Mouse (Mus musculus) thymus, postnatal 36 days (tissue): Measurements from ENCODE around the gene Dcaf7.
"Not testable (repeated sequence)": the region's sequence is repeated elsewhere in the genome, so short reads cannot be mapped to it uniquely, and the experiment has no call there.

Experiments
- DNase-seq, 2 experiments: peaks; one replicate each; pipeline ENCODE4 v3.0.0; 2022; ENCODE audit warnings: mixed read lengths in 2 of 2

Dcaf7 gene

GRCm38 (mm10) chr11:106036548-106037417, at the start of gene Dcaf7:
Dcaf7 (plus strand) TSS chr11:106036872.
- peak; percentile 97 to 100 for DNase-seq

- no peak for DNase-seq
Observed at GRCm38 (mm10) chr11:105987446-105987845, 49.2 kb upstream of the Dcaf7 start.

- no peak for DNase-seq
Observed at GRCm38 (mm10) chr11:105989446-105989845, 47.2 kb upstream of the Dcaf7 start.

GRCm38 (mm10) chr11:105990231-105990630, 46.4 kb upstream of the Dcaf7 start:
- no peak for DNase-seq

- DNase-seq, result no peak
Observed at GRCm38 (mm10) chr11:105994375-105994774, 42.3 kb upstream of the Dcaf7 start, which contains the start of gene Ace3. Ace3 (plus strand) TSS chr11:105994675.

GRCm38 (mm10) chr11:106000062-106000461, 36.6 kb upstream of the Dcaf7 start:
- no peak for DNase-seq

DNA sequence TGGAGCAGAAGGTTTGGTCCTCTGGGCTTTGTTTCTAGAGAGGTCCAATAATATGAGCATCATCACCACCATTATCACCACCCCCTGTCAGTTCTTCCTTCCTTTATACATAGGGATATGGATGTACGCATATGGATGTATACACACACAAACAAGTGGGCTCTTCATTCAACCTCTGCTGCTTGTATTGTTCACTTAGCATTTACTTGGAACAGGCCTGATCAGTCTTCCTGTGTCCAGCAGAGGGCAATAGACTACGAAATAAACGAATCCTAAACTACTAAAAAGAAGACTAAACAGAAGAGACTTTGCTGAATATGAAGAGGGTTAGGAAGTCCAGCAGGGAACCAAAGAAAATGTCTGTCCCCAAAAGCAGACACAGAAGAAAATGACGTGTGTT, 35.0 kb upstream of the Dcaf7 start:
- DNase-seq, result no peak

DNA sequence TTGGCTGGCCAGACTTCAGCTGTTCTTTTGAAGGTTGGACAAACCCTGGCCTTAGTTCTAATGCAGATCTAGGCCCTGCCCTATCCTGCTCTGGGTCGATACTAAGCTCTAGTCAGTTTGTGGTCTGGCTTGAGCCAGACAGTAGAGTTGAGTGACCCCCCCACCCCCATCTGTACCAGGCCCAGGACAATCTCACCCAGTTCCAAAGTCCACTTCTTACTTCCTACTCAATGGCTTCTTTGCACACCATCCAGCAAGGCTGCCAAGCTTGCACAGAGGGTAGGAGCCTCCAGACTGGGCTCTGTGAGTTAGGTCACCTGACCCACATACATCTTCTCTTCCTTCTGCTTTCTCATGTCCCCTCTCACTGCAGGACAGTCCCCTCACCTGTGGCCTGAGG, 32.1 kb upstream of the Dcaf7 start:
- DNase-seq, result no peak

- no peak for DNase-seq
Observed at GRCm38 (mm10) chr11:106005970-106006369, 30.7 kb upstream of the Dcaf7 start.

DNA sequence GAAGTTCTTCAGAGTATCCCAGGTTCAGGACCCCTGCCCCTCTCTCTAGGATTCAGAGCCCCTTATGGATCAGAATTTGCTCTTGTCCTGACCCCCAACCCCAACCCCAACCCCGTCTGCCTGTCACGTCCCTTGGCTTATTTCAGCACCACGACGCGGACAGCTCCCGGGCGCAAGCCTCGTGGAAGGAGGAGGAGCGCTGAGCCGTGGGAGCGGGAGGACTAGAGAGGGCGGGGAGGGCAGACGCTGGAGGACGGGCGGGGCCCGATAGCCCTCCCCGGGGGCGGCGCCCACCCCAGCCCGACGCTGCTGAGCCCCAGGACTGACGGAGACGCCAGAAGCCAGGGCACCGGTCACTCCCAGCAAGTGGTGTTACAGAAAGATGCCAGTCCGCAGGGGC, 28.9 kb upstream of the Dcaf7 start, which contains the start of gene Kcnh6:
Gene Kcnh6, plus strand, starts transcription at position 304 of the 400 bp plus-strand sequence.
- peak; percentile 72 to 73 for DNase-seq

- no peak for DNase-seq
Observed at GRCm38 (mm10) chr11:106012711-106013110, 24.0 kb upstream of the Dcaf7 start.

DNA sequence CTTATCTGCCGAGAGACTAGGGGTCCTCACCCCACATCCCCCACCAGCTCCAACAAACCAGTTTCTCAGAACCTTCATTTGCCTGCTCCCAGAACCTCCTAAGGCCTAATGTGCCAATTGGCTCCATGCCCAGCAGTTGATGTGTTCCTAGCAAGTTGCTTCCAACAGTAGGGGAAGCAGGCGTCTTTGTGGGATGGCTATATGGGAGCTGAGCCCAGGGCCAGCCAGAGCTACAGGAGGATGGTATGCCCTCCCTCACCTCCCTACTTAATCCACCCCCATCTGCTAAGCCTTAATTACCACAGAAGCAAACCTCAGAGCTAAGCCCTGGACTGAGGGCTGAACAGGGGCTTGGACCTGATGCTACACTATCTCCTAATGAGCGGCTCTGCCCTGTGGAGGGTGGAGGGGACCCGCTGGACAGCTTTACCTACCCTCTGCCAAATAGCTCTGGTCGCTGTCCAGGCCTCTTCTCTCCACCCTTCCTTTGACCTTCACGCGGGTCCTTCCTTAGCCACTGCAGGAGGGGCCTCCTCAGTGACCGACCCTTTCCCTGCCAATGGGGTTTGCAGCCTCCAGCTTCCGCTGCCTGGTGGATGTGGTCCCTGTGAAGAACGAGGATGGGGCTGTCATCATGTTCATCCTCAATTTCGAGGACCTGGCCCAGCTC, 23.0 kb upstream of the Dcaf7 start:
- DNase-seq, result no peak

GRCm38 (mm10) chr11:106016440-106016839, 20.2 kb upstream of the Dcaf7 start:
- DNase-seq, result no peak

DNA sequence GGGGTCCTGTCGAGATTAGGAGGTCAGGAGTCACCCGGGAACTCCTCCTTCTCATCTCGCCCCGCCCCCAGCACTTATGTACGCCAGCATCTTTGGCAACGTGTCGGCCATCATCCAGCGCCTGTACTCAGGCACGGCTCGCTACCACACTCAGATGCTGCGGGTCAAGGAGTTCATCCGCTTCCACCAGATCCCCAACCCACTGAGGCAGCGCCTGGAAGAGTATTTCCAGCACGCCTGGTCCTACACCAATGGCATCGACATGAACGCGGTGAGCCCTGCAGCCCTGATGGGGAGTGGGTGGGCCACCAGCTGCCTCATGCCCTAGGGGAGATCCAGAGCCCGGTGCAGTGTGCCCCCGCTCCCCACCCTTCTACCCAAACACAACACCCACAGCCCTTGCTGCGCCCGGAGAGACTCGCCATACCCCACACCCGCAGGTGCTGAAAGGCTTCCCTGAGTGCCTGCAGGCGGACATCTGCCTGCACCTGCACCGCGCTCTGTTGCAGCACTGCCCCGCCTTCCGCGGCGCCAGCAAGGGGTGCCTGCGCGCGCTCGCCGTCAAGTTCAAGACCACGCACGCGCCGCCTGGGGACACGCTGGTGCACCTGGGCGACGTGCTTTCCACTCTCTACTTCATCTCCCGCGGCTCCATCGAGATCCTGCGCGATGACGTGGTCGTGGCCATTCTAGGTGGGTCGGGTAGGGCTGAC, 16.5 kb upstream of the Dcaf7 start:
- peak; percentile 63 to 80 for DNase-seq

DNA sequence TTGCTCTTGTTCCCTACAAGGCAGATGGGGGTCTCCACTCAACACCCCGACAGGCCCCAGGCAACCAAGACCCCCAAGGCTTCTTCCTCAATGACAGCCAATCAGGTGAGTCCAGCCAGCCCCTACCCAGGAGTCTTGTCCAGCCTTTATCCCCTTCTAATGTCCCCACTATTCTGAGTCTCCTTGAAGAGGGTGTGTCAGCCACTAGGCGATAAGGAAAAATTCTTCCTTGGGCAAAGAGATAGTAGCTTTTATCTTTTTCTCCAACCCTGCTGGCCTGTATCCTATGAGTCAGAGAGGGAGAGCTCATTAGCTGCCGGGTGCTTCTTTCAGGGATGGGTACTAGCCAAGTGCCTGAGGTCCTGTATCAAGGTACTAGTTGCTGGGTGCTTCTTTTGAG, 10.9 kb upstream of the Dcaf7 start:
- no peak for DNase-seq

GRCm38 (mm10) chr11:106026465-106027151, 10.1 kb upstream of the Dcaf7 start:
- peak; percentile 76 to 78 for DNase-seq

DNA sequence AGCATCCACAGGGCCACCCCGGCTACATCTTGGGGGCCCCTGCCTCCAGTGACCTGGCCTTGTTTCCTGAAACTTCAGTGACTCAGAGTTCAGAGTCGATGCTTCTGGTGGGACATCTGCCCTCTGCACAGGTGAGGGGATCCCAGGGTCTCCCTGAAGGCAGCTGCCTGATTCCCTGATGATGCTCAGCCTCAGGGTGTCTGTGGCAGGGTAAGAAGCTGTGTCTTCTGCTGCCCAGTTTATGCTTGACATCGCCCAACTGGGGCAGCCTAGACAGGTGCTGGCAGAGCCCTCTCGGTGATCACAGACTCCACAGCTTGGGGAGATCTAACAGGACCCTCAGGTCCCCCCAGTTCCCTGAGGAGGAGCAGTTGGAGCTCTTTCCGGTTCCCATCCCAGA, 9.1 kb upstream of the Dcaf7 start:
- DNase-seq, result peak in 1 of 2 experiments; percentile 20

DNA sequence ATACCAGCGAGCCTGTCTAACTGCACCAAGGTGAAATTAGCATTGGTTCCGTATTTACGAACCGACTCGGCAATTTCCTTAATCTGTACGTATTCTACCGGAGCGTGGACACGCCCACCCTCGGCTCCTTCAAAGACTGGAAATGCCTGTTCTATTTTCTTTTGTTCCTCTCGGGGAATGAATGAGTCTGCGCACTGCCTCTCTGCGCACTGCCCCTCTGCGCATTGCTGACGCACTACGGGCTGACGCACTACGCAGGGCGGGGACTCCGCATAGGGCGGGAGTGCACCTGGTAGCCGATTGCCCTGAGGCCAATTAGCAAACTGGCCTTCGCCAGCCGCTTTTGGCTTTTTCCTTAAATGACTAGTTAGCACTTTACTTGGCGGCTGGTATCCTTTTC, 4.6 kb upstream of the Dcaf7 start:
- not testable (repeated sequence) for DNase-seq

GRCm38 (mm10) chr11:106033491-106033919, 3.2 kb upstream of the Dcaf7 start:
- peak; percentile 42 to 68 for DNase-seq

DNA sequence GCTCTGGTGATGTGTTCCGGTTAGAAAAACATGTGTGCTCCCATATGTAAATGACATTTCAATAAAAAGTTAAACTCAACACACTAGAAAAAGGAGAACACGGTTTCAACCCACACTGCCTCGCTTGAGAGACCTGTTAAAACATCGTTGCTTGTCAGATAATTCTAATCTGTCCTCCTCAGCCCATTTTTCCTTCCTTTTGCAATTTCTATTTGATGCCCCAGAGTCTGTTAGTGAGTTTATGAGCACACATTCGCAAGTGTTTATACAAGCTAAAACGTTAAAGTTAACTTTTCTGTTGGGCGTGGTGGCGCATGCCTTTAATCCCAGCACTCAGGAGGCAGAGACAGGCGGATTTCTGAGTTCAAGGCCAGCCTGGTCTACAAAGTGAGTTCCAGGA, 1.7 kb upstream of the Dcaf7 start:
- DNase-seq, result no peak

- DNase-seq, result peak in 1 of 2 experiments; percentile 54
Observed at GRCm38 (mm10) chr11:106037418-106037751, 713 bp downstream of the Dcaf7 start.

DNA sequence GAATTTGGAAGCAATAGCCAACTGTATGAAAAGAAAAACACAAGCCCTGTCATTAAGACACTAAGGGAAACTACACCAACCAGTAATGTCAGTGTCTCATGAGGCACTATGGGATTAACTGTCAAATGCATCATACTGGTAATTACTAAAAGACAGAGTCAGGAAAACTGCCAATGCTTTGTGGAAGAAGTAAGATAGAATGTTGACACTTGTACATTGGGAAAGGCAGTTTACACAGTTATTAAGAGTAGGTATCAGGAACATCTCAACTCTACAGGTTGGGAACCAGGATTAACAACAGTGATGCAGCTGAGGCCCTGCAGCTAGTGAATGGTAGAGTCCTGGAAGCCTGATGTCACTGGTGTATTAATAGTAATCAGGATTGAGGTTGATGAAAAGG, 7.7 kb downstream of the Dcaf7 start:
- DNase-seq, result no peak

DNA sequence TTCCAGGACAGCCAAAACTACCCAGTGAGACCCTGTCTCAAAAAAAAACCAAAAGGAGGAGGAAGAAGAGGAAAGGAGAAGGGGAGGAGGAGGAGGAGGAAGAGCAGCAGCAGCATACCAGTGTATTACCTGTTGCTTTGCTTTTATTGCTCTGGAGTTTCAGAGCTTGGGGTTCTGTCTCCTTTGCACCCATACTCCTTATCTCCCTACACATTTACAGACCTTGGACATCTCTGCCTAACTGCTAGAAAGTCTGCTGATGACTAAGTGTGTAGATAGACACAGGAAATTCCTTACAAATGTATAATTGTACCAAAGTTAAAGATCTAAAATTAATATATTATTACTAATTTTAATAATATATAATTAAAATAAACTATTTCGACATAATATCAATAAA, 8.6 kb downstream of the Dcaf7 start:
- DNase-seq, result no peak
